Mouse (Mus musculus) cerebellum, postnatal 10 days (tissue): ENCODE data around the gene Vmn1r235.
"Not testable (repeated sequence)": the region's sequence is repeated elsewhere in the genome, so short reads cannot be mapped to it uniquely, and the experiment has no call there.

Source experiments
- DNase-seq, 2 experiments: peaks; one replicate each; pipeline ENCODE4 v3.0.0; 2021; ENCODE audit warnings: mixed read lengths in 2 of 2

Vmn1r235 gene

GRCm38 (mm10) chr17:21256111-21256510 lies at the start of gene Vmn1r235:
Gene Vmn1r235, plus strand, starts transcription at chr17:21256411.
- DNase-seq: no peak

- not testable (repeated sequence) for DNase-seq
Observed at GRCm38 (mm10) chr17:21211081-21211480, 45.1 kb upstream of the Vmn1r235 start.

DNA sequence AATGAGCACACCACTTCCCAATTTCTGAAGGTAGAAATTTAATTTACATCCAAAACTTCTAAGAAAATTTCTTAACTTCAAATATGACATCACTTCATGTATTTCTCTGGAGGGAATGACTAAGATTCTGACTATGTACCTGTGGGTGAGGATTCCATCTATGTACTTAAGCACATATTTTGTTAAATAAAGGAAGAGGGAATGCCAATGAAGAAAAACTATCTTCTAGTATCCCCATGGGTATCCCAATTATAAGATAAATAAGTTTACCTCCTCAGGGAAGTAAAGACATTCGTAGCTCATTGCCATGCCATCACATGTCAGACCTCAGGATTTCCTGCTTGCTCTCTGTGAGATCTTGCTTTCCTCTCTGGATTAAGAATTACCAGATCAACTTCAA lies 30.4 kb upstream of the Vmn1r235 start, which contains the start of gene Vmn1r234:
Gene Vmn1r234, plus strand, starts transcription at position 301 of the 400 bp plus-strand sequence.
- DNase-seq: no peak

DNA sequence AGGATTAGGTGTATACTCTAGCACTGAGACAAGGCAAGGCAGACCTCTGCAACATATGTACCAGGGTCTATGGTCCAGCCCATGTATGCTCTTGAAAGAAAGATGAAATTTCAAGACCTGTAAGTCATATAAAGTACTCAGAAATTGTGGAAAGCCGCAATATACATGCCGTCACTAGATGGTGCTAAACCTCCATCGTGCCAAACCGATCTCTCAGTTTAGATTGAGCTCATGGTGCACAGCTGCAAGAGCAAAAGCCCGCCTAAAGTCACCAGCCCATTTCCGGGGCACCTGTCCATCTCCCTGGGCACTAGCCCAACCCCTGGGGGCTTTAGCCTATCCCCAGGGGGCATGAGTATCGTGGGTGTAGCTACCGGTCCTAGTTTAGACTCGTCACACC lies 24.6 kb upstream of the Vmn1r235 start:
- peak; percentile 41 to 53 for DNase-seq

DNA sequence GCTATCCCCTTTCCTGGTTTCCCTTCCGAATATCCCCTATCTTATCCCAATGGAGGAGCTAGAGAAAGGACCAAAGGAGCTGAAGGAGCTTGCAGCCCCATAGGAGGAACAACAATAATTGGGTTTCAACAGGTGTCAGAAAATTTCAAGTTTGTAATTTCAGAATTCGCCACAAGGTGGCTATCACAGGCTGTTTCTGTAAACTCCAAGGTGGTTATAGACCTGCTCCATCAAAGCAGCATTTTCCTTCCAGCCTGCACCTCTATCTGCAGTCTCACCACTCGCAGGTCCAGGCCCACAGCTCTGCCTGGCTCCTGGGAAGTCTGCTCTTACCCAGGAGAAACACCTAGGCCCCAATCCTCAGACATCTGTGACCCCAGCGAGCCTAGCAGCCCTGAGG lies 15.9 kb downstream of the Vmn1r235 start:
- peak; percentile 65 to 74 for DNase-seq

- DNase-seq: no peak
Observed at GRCm38 (mm10) chr17:21282642-21283041, 26.4 kb downstream of the Vmn1r235 start, which contains the start of gene Vmn1r236. Gene Vmn1r236, plus strand, starts transcription at chr17:21282942.

- DNase-seq: no peak
Observed at GRCm38 (mm10) chr17:21284395-21284794, 28.2 kb downstream of the Vmn1r235 start.

DNA sequence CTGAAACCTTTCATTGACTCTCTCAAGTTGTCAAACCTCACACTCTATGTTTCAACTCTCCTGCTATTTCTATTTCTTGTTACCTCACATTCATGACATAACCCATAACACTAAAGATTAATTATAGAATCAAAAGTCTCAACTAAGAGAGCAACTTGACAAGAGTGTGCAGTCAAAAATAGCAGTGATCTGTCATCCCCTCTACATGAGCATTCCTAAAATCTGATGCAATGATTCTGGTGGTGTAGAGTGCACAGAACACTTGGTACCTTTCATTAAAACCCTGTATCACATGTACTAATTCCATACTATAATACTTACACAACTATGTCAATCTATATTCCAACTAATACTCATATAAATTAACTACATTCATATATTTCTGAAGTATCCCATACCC lies 33.5 kb downstream of the Vmn1r235 start:
- DNase-seq: no peak

DNA sequence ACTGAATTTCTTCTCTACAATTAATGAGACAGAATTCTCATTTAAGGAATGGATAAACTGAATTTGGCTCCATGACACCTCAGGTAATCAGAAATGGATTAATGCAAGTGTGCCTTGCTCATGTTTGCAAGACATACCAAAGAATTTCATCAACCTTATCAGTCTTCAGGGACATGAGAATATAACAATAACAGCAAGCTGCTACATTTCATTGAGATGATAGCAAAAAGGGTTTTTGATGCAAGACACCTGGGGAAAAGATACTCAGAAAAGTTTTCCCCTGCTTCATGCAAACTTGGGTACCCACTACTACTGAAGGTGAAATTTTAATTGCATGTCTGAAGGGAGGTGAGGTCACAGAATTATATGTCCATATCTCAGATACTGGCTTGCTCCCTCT lies 55.4 kb downstream of the Vmn1r235 start, which contains the start of gene Vmn1r237:
Gene Vmn1r237, plus strand, starts transcription at position 301 of the 400 bp plus-strand sequence.
- no peak for DNase-seq
